Mouse (Mus musculus) limb, embryonic 14.5 days (tissue): ENCODE data around the gene Gsap. TPM values are rescaled to one million over a fixed set of nuclear protein-coding genes. Genes with fewer than 3 reads are reported as not detected.

ENCODE experiments used
- ATAC-seq: fragments of 200-750 bp; cut with Nextera tagmentation; 2 replicates; pipeline ENCODE4 v1.8.0; 2017; ENCODE audit warnings: low read depth, moderate number of reproducible peaks, moderate TSS enrichment; ENCODE audit not compliant: low FRiP score
- DNase-seq: peaks from one replicate; pipeline ENCODE4 v3.0.0-alpha.2; 2015; ENCODE audit warnings: low spot score
- H3K27ac ChIP-seq: fragments of 300-500 bp; sonication (generic); replicated peaks from 2 replicates; pipeline ENCODE4 v1.5.1; 2014; ENCODE audit warnings: low read depth, mild to moderate bottlenecking, low read length, moderate library complexity, mixed read lengths
- H3K27me3 ChIP-seq: fragments of 300-500 bp; sonication (generic); 2 replicates; pipeline ENCODE4 v1.6.1; 2014; ENCODE audit warnings: low read length, mixed read lengths; ENCODE audit not compliant: control insufficient read depth, insufficient read depth
- H3K36me3 ChIP-seq: fragments of 300-500 bp; sonication (generic); 2 replicates; pipeline ENCODE4 v1.6.1; 2014; ENCODE audit warnings: mild to moderate bottlenecking, low read length, moderate library complexity, mixed read lengths; ENCODE audit not compliant: control insufficient read depth, insufficient read depth
- H3K4me1 ChIP-seq: fragments of 300-500 bp; sonication (generic); 2 replicates; pipeline ENCODE4 v1.6.1; 2014; ENCODE audit warnings: antibody characterized with exemption, low read length, mixed read lengths; ENCODE audit not compliant: control insufficient read depth, insufficient read depth
- H3K4me2 ChIP-seq: fragments of 300-500 bp; sonication (generic); replicated peaks from 2 replicates; pipeline ENCODE4 v1.6.1; 2014; ENCODE audit warnings: low read depth, mild to moderate bottlenecking, low read length, moderate library complexity; ENCODE audit not compliant: severe bottlenecking
- H3K4me3 ChIP-seq: fragments of 300-500 bp; sonication (generic); replicated peaks from 2 replicates; pipeline ENCODE4 v1.5.1; 2014; ENCODE audit warnings: low read length
- H3K9ac ChIP-seq: fragments of 300-500 bp; sonication (generic); 2 replicates; pipeline ENCODE4 v1.6.1; 2014; ENCODE audit warnings: mild to moderate bottlenecking, low read depth, low read length, moderate library complexity; ENCODE audit not compliant: severe bottlenecking
- H3K9me3 ChIP-seq: fragments of 300-500 bp; sonication (generic); 2 replicates; pipeline ENCODE4 v1.6.1; 2016; ENCODE audit warnings: low read length; ENCODE audit not compliant: control insufficient read depth
- POLR2A ChIP-seq: fragments of 200-500 bp; IDR thresholded peaks from 2 replicates; pipeline ENCODE4 v1.8.0; 2012; ENCODE audit warnings: inconsistent platforms, mild to moderate bottlenecking, moderate library complexity, borderline replicate concordance; ENCODE audit not compliant: insufficient read depth, insufficient read length; ENCODE audit errors: extremely low read depth
- WGBS: fragments of 180-500 bp; shearing (Covaris S2); extraction: QIAGEN DNeasy Blood & Tissue Kit; methylation state at CpG from one replicate; pipeline ENCODE4 v1.1.7; 2014; 5-methylcytosine and 5-hydroxymethylcytosine counted together
- polyA plus RNA-seq, 2 experiments: library from polyadenylated mRNA; depleted of rRNA in 1 of 2; stranded (reverse) in 1 of 2; unstranded in 1 of 2; fragments of >200 nt; fragmentation: Nextera tagmentation in 1 of 2; extraction: Ambion mirVana in 1 of 2; gene quantifications; 2 replicates each; pipeline versions ENCODE4 v1.2.1 to v1.2.3; 2012 to 2014

Gene Gsap
- polyA plus RNA-seq, 2 experiments = 2.8 to 2.9 TPM

DNA sequence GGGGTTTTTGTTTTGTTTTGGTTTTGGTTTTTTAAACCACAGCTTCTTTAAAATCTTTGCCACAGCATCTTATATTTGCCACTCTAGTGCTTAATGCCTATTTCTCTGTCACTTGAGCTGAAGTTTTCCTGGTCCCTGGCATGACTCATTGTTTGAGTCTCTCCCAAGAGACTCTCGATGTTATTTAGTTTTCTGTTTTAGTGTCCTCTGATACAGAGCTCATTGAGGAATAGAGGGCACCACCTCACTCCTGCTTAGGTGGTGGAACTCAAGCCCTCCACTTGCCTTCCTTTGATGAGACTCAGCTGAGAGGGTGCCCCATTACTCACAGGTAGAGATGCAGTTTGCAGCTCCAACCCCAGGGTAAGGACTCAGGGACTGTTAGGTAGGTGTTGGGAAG is 17.4 kb downstream of the Gsap start:
- 83% methylated on average over 1 of the region's 1 CpGs for WGBS
- ATAC-seq = no peak

DNA sequence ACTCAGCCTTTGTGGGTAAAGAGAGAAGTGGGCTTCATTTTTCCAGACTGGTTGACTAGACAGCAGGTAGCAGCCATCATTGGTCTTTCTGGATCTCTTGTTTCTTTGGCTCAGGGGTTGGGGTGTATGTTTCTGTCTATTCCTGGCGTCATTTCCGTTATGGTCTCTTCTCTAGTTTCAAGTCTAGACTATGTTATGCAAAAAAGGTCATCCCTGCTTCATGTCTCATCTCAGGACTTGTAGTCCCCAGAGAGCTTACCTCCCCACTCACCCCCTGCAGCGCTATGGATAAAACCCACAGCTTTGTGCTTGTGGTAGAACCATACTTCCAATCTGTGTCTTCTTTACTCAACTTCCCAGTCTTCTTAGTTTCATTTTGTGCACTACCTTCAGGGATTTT is 18.1 kb downstream of the Gsap start:
- no peak overlapping the region for H3K4me3 ChIP-seq
- H3K4me1 ChIP-seq = no peaks in the 10 kb centered on the region
- DNase-seq (no peak), ATAC-seq (no peak)
- H3K27ac ChIP-seq = no peak overlapping the region
- H3K9me3 ChIP-seq = no peaks in the 10 kb centered on the region
- no peaks in the 10 kb centered on the region for H3K36me3 ChIP-seq
- no peaks in the 10 kb centered on the region for H3K27me3 ChIP-seq
- H3K4me2 ChIP-seq = no peak overlapping the region
- H3K9ac ChIP-seq = no peak overlapping the region
- 96% methylated on average over 3 of the region's 3 CpGs for WGBS
- no peak for TF ChIP-seq POLR2A

More for the DNA sequence above, 17.4 kb downstream of the Gsap start:
- Histone ChIP-seq H3K4me1 (no peaks in the 10 kb centered on the region), H3K4me3 (no peak overlapping the region), H3K27me3 (no peaks in the 10 kb centered on the region), H3K27ac (no peak overlapping the region), H3K36me3 (no peaks in the 10 kb centered on the region), H3K9me3 (no peaks in the 10 kb centered on the region), H3K4me2 (no peak overlapping the region), H3K9ac (no peak overlapping the region)
- TF ChIP-seq POLR2A = no peak
- DNase-seq = no peak

GRCm38 (mm10) chr5:21206014-21206413 is 20.0 kb downstream of the Gsap start:
- DNase-seq (no peak), ATAC-seq (no peak)
- no peaks in the 10 kb centered on the region for H3K9me3 ChIP-seq
- no peak overlapping the region for H3K27ac ChIP-seq
- no peak overlapping the region for H3K4me3 ChIP-seq
- no peaks in the 10 kb centered on the region for H3K4me1 ChIP-seq
- no peak overlapping the region for H3K4me2 ChIP-seq
- H3K27me3 ChIP-seq = no peaks in the 10 kb centered on the region
- WGBS = 37% methylated on average over 4 of the region's 4 CpGs
- TF ChIP-seq POLR2A = no peak
- H3K36me3 ChIP-seq = no peaks in the 10 kb centered on the region
- H3K9ac ChIP-seq = no peak overlapping the region

GRCm38 (mm10) chr5:21211406-21211805 is 25.4 kb downstream of the Gsap start:
- WGBS = 68% methylated on average over 1 of the region's 1 CpGs
- H3K4me2 ChIP-seq = no peak overlapping the region
- ATAC-seq (no peak), DNase-seq (no peak)
- H3K4me1 ChIP-seq = no peaks in the 10 kb centered on the region
- no peaks in the 10 kb centered on the region for H3K9me3 ChIP-seq
- H3K36me3 ChIP-seq = no peaks in the 10 kb centered on the region
- H3K9ac ChIP-seq = no peak overlapping the region
- no peaks in the 10 kb centered on the region for H3K27me3 ChIP-seq
- no peak for TF ChIP-seq POLR2A
- H3K4me3 ChIP-seq = no peak overlapping the region
- H3K27ac ChIP-seq = no peak overlapping the region

DNA sequence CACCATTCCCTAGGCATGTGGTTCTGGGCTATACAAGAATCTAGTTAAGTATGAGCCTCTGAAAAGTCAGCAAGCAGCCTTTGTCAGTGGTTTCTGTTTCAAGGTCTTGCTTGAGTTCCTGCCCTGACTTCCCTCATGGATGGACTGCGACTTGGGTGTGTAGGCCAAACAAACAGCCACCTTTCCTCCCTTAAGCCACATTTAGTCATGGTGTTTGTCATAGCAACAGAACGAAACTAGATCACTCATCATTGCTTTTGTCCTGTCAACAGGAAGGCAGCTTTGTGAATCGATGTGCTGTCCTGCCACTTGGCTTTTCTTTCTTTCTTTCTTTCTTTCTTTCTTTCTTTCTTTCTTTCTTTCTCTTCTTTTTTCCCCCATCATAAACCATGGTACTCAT is 26.9 kb downstream of the Gsap start:
- Histone ChIP-seq H3K36me3 (no peaks in the 10 kb centered on the region), H3K27me3 (no peaks in the 10 kb centered on the region), H3K4me2 (no peak overlapping the region), H3K9ac (no peak overlapping the region), H3K4me1 (no peaks in the 10 kb centered on the region), H3K27ac (no peak overlapping the region), H3K4me3 (no peak overlapping the region), H3K9me3 (no peaks in the 10 kb centered on the region)
- no peak for TF ChIP-seq POLR2A
- ATAC-seq (no peak), DNase-seq (no peak)
- WGBS = 92% methylated on average over 3 of the region's 3 CpGs

DNA sequence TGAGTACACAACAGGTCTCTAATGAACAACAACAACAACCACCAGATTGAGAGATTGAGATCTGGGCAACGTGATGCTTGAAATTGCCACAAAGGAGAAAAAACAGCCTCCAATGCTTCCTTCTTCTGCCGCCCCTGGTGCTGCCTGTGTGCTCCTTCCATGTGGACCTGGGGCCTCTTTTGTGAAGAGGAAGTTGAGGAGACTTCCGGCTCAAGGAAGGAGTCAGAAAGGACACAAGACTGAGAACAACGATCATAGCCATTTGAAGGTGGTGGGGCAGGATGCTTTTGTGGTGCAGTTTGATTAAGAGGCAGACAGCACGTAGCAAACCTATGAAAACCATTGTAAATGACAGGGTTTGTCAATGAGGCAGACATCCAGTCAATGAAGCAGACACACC is 27.7 kb downstream of the Gsap start:
- Histone ChIP-seq H3K4me2 (no peak overlapping the region), H3K4me3 (no peak overlapping the region), H3K36me3 (no peaks in the 10 kb centered on the region), H3K9ac (no peak overlapping the region), H3K4me1 (no peaks in the 10 kb centered on the region), H3K9me3 (no peaks in the 10 kb centered on the region), H3K27me3 (no peaks in the 10 kb centered on the region), H3K27ac (no peak overlapping the region)
- ATAC-seq = no peak
- no peak for DNase-seq
- no peak for TF ChIP-seq POLR2A
- WGBS = 84% methylated on average over 5 of the region's 5 CpGs
